Mouse (Mus musculus) midbrain, embryonic 16.5 days (tissue): ENCODE measurements around the gene A230072I06Rik. TPM values are rescaled to one million over a fixed set of nuclear protein-coding genes. Genes with fewer than 3 reads are reported as not detected.

Source experiments
- ATAC-seq: fragments of 200-750 bp; cut with Nextera tagmentation; 2 replicates; pipeline ENCODE4 v1.8.0; 2017; ENCODE audit warnings: moderate TSS enrichment
- H3K27ac ChIP-seq: fragments of 300-500 bp; sonication (generic); 2 replicates; pipeline ENCODE4 v1.5.1; 2014; ENCODE audit warnings: mild to moderate bottlenecking, low read length, mixed read lengths
- H3K27me3 ChIP-seq: fragments of 300-500 bp; sonication (generic); 2 replicates; pipeline ENCODE4 v1.6.1; 2014; ENCODE audit warnings: low read depth, low read length, mixed read lengths; ENCODE audit not compliant: control insufficient read depth, insufficient read depth
- H3K36me3 ChIP-seq: fragments of 300-500 bp; sonication (generic); 2 replicates; pipeline ENCODE4 v1.6.1; 2014; ENCODE audit warnings: mild to moderate bottlenecking, low read length, moderate library complexity, mixed read lengths; ENCODE audit not compliant: control insufficient read depth, insufficient read depth
- H3K4me1 ChIP-seq: fragments of 300-500 bp; sonication (generic); 2 replicates; pipeline ENCODE4 v1.6.1; 2014; ENCODE audit warnings: mild to moderate bottlenecking, low read length, mixed read lengths; ENCODE audit not compliant: control insufficient read depth, insufficient read depth
- H3K4me2 ChIP-seq: fragments of 300-500 bp; sonication (generic); 2 replicates; pipeline ENCODE4 v1.6.1; 2014; ENCODE audit warnings: mild to moderate bottlenecking, low read length, mixed read lengths
- H3K4me3 ChIP-seq: fragments of 300-500 bp; sonication (generic); 2 replicates; pipeline ENCODE4 v1.5.1; 2014; ENCODE audit warnings: low read depth, mild to moderate bottlenecking, low read length, moderate library complexity, mixed read lengths
- H3K9ac ChIP-seq: fragments of 300-500 bp; sonication (generic); 2 replicates; pipeline ENCODE4 v1.6.1; 2014; ENCODE audit warnings: low read depth, low read length, mixed read lengths
- H3K9me3 ChIP-seq: fragments of 300-500 bp; sonication (generic); replicated peaks from 2 replicates; pipeline ENCODE4 v1.6.1; 2014; ENCODE audit warnings: mild to moderate bottlenecking, low read length, mixed read lengths; ENCODE audit not compliant: control insufficient read depth, poor library complexity, severe bottlenecking
- WGBS: fragments of 180-500 bp; shearing (Covaris S2); extraction: QIAGEN DNeasy Blood & Tissue Kit; methylation state at CpG from one replicate; pipeline ENCODE4 v1.1.7; 2014; 5-methylcytosine and 5-hydroxymethylcytosine counted together
- polyA plus RNA-seq: library from polyadenylated mRNA; unstranded; fragments of >200 nt; fragmentation: Nextera tagmentation; extraction: Ambion mirVana; gene quantifications from 2 replicates; pipeline ENCODE4 v1.2.1, GENCODE M21; 2015

A230072I06Rik gene
- polyA plus RNA-seq, 1 experiment from 2014 or later: not detected

DNA sequence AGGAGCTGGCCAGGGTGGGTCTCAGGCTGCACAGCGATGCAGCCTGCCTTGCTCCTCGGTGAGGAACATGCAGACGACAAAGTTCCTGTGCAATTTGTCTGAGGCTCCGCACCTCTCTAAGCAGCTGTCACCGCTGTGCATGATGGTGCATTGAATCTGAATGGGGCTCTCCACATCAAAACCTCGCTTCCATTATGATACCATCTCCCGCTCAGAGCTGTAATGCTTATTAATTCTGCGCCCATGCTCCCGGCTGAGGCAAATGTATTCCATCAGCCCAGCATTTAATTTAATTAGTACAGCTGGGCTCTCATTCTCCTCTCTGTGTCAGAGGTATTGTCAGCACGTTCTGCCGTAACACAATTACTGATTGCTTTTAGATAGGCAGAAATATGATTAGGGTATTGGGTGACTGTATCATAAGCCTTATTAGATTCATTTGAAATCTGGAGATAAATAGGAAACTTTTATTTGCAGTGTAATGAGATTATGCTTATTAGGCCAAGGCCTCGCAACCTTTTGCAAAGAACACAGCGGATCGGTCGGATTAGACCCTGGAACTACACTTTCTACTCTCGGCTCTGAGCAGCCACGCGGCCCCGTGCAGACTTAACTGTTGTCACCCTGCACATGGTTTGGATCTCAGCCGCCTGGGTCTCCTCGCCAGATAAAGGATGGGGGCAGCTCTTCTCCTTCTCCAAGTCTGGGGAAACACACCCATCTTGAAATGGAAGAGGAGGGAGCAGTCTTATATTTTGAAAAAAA is 49.3 kb downstream of the A230072I06Rik start:
- Histone ChIP-seq H3K9ac (peak overlapping the region; percentile 36; the same call in 1 of the 2 replicates), H3K4me3 (no peak overlapping the region), H3K27ac (peak overlapping the region; percentile 58)

DNA sequence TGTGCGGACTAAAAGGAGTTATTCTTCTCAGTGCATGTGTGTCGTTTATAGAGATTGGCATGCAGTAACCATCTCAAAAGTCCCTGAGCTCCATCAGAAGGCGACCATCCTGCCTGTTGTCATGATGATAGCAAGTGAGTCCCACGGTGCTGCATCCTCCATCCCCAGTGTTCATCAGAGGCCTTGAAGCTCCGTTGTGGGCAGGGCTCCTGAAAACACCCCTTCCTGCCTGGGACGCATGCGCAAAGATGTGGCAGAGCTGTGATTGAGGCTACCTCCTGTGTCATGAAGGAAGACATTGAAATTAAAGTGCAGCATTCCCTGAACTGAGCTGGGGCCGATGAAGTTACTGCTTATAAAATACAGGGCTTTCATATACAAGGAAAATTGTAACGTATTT is 49.9 kb downstream of the A230072I06Rik start:
- no peaks in the 10 kb centered on the region for H3K9me3 ChIP-seq
- 52% methylated on average over 9 of the region's 9 CpGs for WGBS
- peaks cover 37% of the 10 kb centered on the region for H3K4me1 ChIP-seq
- no peak overlapping the region; the same call in 1 of the 2 replicates for H3K9ac ChIP-seq
- ATAC-seq: no peak
- peaks cover 44% of the 10 kb centered on the region for H3K27me3 ChIP-seq
- H3K4me2 ChIP-seq: peak overlapping the region; percentile 37
- H3K27ac ChIP-seq: no peak overlapping the region
- no peak overlapping the region for H3K4me3 ChIP-seq
- H3K36me3 ChIP-seq: no peaks in the 10 kb centered on the region

More for the DNA sequence above, 49.3 kb downstream of the A230072I06Rik start:
- H3K36me3 ChIP-seq: no peaks in the 10 kb centered on the region
- ATAC-seq: peak; percentile 47
- H3K9me3 ChIP-seq: no peaks in the 10 kb centered on the region
- 10% methylated on average over 21 of the region's 21 CpGs for WGBS
- H3K4me2 ChIP-seq: peak overlapping the region; percentile 37
- H3K4me1 ChIP-seq: peaks cover 37% of the 10 kb centered on the region
- peaks cover 44% of the 10 kb centered on the region for H3K27me3 ChIP-seq

DNA sequence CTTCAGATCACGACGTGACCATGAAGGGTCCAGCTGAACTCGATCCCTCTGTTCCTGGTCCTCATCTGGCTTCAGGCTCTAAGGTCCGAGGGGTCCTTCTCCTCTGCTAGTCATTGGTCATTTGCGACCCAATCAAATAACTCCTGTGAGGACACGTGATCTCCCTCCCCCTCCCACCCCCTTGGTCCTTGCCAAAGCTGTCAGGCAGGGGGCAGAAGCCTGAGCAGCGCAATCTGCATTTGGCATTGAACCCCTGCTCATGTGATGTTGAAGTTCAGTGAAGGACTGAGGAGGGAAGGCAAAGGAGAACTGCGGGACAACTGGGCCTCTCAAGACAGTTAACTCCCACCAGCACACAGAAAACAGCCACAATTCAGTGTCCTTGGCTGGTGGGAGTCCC is 51.4 kb downstream of the A230072I06Rik start:
- Histone ChIP-seq H3K4me3 (no peak overlapping the region), H3K4me2 (no peak overlapping the region), H3K36me3 (no peaks in the 10 kb centered on the region), H3K9me3 (no peaks in the 10 kb centered on the region), H3K4me1 (peaks cover 34% of the 10 kb centered on the region), H3K27ac (no peak overlapping the region), H3K27me3 (peaks cover 48% of the 10 kb centered on the region), H3K9ac (no peak overlapping the region)
- WGBS: 23% methylated on average over 8 of the region's 8 CpGs
- no peak for ATAC-seq

Other genes starting within 250 kb of the A230072I06Rik start
- 1.6 and 2.2 TPM in 2 replicates for gene Sox1, start 116.5 kb downstream of the A230072I06Rik start, polyA plus RNA-seq